Mouse (Mus musculus): ENCODE data around the gene Pfkfb3.

Pfkfb3 gene

GRCm38 (mm10) chr2:11448711-11449110, 105.2 kb downstream of the Pfkfb3 start:
- Histone ChIP-seq H3K27me3 (ENCODE audit: insufficient read depth, low read length) (peaks cover 5% of the 10 kb centered on the region; the same call in 1 of the 2 replicates), H3K4me3 (replicated peaks; ENCODE audit: low read length) (no peak overlapping the region), H3K4me1 (replicated peaks; ENCODE audit: low read depth, low read length) (0 out of 2 replicates have a peak, but pooled peaks cover 3% of the 10 kb centered on the region), H3K9me3 (ENCODE audit: low read length) (no peaks in the 10 kb centered on the region), H3K36me3 (ENCODE audit: insufficient read depth, low read length) (no peaks in the 10 kb centered on the region)
- no peak for TF ChIP-seq POU5F1 (IDR thresholded peaks at IDR 0.05; ENCODE audit: borderline replicate concordance, low read length)
- TF ChIP-seq CTCF (conservative IDR thresholded peaks at IDR 0.05; ENCODE audit: low read length), result no peak
- no peak for TF ChIP-seq NANOG (IDR thresholded peaks at IDR 0.05; ENCODE audit: borderline replicate concordance, low read length)

GRCm38 (mm10) chr2:11447865-11448264, 106.0 kb downstream of the Pfkfb3 start:
- TF ChIP-seq CTCF (conservative IDR thresholded peaks at IDR 0.05; ENCODE audit: low read length) (no peak), POU5F1 (IDR thresholded peaks at IDR 0.05; ENCODE audit: borderline replicate concordance, low read length) (no peak), NANOG (IDR thresholded peaks at IDR 0.05; ENCODE audit: borderline replicate concordance, low read length) (no peak)
- Histone ChIP-seq H3K4me1 (replicated peaks; ENCODE audit: low read depth, low read length) (0 out of 2 replicates have a peak, but pooled peaks cover 3% of the 10 kb centered on the region), H3K27me3 (ENCODE audit: insufficient read depth, low read length) (peaks cover 5% of the 10 kb centered on the region; the same call in 1 of the 2 replicates), H3K36me3 (ENCODE audit: insufficient read depth, low read length) (no peaks in the 10 kb centered on the region), H3K9me3 (ENCODE audit: low read length) (no peaks in the 10 kb centered on the region), H3K4me3 (replicated peaks; ENCODE audit: low read length) (no peak overlapping the region)

GRCm38 (mm10) chr2:11445722-11446121, 108.2 kb downstream of the Pfkfb3 start:
- no peak overlapping the region for H3K4me3 ChIP-seq (replicated peaks; ENCODE audit: low read length)
- H3K4me1 ChIP-seq (replicated peaks; ENCODE audit: low read depth, low read length), result peaks cover 7% of the 10 kb centered on the region
- TF ChIP-seq CTCF (conservative IDR thresholded peaks at IDR 0.05; ENCODE audit: low read length), result no peak
- no peak for TF ChIP-seq NANOG (IDR thresholded peaks at IDR 0.05; ENCODE audit: borderline replicate concordance, low read length)
- TF ChIP-seq POU5F1 (IDR thresholded peaks at IDR 0.05; ENCODE audit: borderline replicate concordance, low read length), result no peak
- H3K9me3 ChIP-seq (ENCODE audit: low read length), result no peaks in the 10 kb centered on the region
- peaks cover 2% of the 10 kb centered on the region; the same call in 1 of the 2 replicates for H3K27me3 ChIP-seq (ENCODE audit: insufficient read depth, low read length)
- H3K36me3 ChIP-seq (ENCODE audit: insufficient read depth, low read length), result no peaks in the 10 kb centered on the region

GRCm38 (mm10) chr2:11441864-11442263, 112.0 kb downstream of the Pfkfb3 start:
- Histone ChIP-seq H3K36me3 (ENCODE audit: insufficient read depth, low read length) (no peaks in the 10 kb centered on the region), H3K27me3 (ENCODE audit: insufficient read depth, low read length) (no peaks in the 10 kb centered on the region), H3K4me1 (replicated peaks; ENCODE audit: low read depth, low read length) (peaks cover 4% of the 10 kb centered on the region), H3K9me3 (ENCODE audit: low read length) (no peaks in the 10 kb centered on the region), H3K4me3 (replicated peaks; ENCODE audit: low read length) (no peak overlapping the region)
- no peak for TF ChIP-seq NANOG (IDR thresholded peaks at IDR 0.05; ENCODE audit: borderline replicate concordance, low read length)
- TF ChIP-seq CTCF (conservative IDR thresholded peaks at IDR 0.05; ENCODE audit: low read length), result no peak
- no peak for TF ChIP-seq POU5F1 (IDR thresholded peaks at IDR 0.05; ENCODE audit: borderline replicate concordance, low read length)

GRCm38 (mm10) chr2:11438231-11438954, 115.5 kb downstream of the Pfkfb3 start:
- no peaks in the 10 kb centered on the region for H3K36me3 ChIP-seq (ENCODE audit: insufficient read depth, low read length)
- H3K4me3 ChIP-seq (replicated peaks; ENCODE audit: low read length), result no peak overlapping the region
- H3K4me1 ChIP-seq (replicated peaks; ENCODE audit: low read depth, low read length), result peaks cover 4% of the 10 kb centered on the region
- no peaks in the 10 kb centered on the region for H3K27me3 ChIP-seq (ENCODE audit: insufficient read depth, low read length)
- no peak for TF ChIP-seq CTCF (conservative IDR thresholded peaks at IDR 0.05; ENCODE audit: low read length)
- no peak for TF ChIP-seq NANOG (IDR thresholded peaks at IDR 0.05; ENCODE audit: borderline replicate concordance, low read length)
- TF ChIP-seq POU5F1 (IDR thresholded peaks at IDR 0.05; ENCODE audit: borderline replicate concordance, low read length), result no peak
- H3K9me3 ChIP-seq (ENCODE audit: low read length), result no peaks in the 10 kb centered on the region

- Histone ChIP-seq H3K27me3 (ENCODE audit: insufficient read depth, low read length) (no peaks in the 10 kb centered on the region), H3K4me3 (replicated peaks; ENCODE audit: low read length) (no peak overlapping the region), H3K36me3 (ENCODE audit: insufficient read depth, low read length) (no peaks in the 10 kb centered on the region), H3K9me3 (ENCODE audit: low read length) (no peaks in the 10 kb centered on the region), H3K4me1 (replicated peaks; ENCODE audit: low read depth, low read length) (peaks cover 8% of the 10 kb centered on the region)
- TF ChIP-seq POU5F1 (IDR thresholded peaks at IDR 0.05; ENCODE audit: borderline replicate concordance, low read length) (no peak), CTCF (conservative IDR thresholded peaks at IDR 0.05; ENCODE audit: low read length) (peak; percentile 55)
Observed at GRCm38 (mm10) chr2:11436353-11436752, 117.5 kb downstream of the Pfkfb3 start.

- TF ChIP-seq POU5F1 (IDR thresholded peaks at IDR 0.05; ENCODE audit: borderline replicate concordance, low read length) (no peak), NANOG (IDR thresholded peaks at IDR 0.05; ENCODE audit: borderline replicate concordance, low read length) (no peak), CTCF (conservative IDR thresholded peaks at IDR 0.05; ENCODE audit: low read length) (no peak)
- Histone ChIP-seq H3K4me1 (replicated peaks; ENCODE audit: low read depth, low read length) (peaks cover 33% of the 10 kb centered on the region), H3K4me3 (replicated peaks; ENCODE audit: low read length) (no peak overlapping the region), H3K27me3 (ENCODE audit: insufficient read depth, low read length) (no peaks in the 10 kb centered on the region), H3K36me3 (ENCODE audit: insufficient read depth, low read length) (no peaks in the 10 kb centered on the region), H3K9me3 (ENCODE audit: low read length) (no peaks in the 10 kb centered on the region)
Observed at GRCm38 (mm10) chr2:11433353-11433752, 120.5 kb downstream of the Pfkfb3 start.

GRCm38 (mm10) chr2:11429538-11429937, 124.3 kb downstream of the Pfkfb3 start:
- TF ChIP-seq POU5F1 (IDR thresholded peaks at IDR 0.05; ENCODE audit: borderline replicate concordance, low read length), result no peak
- TF ChIP-seq NANOG (IDR thresholded peaks at IDR 0.05; ENCODE audit: borderline replicate concordance, low read length), result no peak
- no peak for TF ChIP-seq CTCF (conservative IDR thresholded peaks at IDR 0.05; ENCODE audit: low read length)
- no peak overlapping the region for H3K4me3 ChIP-seq (replicated peaks; ENCODE audit: low read length)

More at GRCm38 (mm10) chr2:11429538-11429937, 124.3 kb downstream of the Pfkfb3 start:
- Histone ChIP-seq H3K4me1 (replicated peaks; ENCODE audit: low read depth, low read length) (peaks cover 41% of the 10 kb centered on the region), H3K9me3 (ENCODE audit: low read length) (no peaks in the 10 kb centered on the region), H3K27me3 (ENCODE audit: insufficient read depth, low read length) (no peaks in the 10 kb centered on the region), H3K36me3 (ENCODE audit: insufficient read depth, low read length) (no peaks in the 10 kb centered on the region)
